In the genomic region with DNA sequence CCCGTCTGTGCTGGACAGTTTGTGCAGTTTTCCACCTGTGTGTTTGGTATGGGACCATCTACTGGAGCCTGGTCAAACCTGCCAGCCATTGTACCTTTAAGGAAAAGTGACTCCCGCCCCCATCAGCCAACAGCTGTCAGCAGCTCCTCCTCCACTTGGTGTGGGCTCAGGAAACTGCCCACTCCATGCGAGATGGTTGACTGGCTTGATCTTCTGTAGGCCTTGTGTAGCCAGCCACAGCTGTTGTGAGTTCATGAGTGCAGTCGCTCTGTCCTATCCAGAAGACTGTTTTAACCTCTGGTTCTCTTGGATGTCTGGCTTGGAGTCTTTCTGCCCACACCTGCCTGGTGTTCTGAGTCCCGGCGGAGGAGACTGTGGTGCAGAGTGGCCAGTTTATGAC, we compare ENCODE assay signal across 21 mouse cellular contexts.
"Had no signal": no experiment of that assay in that cellular context is flagged by ENCODE, and none has a peak within 500 bp of the region (broad histone marks: within the 10 kb centered on the region; RNA-seq: fewer than 3 reads in every experiment).

No protein-coding gene starts in this region.

- DNase-seq: forebrain, postnatal 0 days; gastrocnemius, postnatal 14 days; gastrocnemius, postnatal 36 days; heart, adult 18-20 months; kidney, adult 11 months; kidney, adult 2 months; kidney, adult 9 months; kidney, postnatal 14 days; kidney, postnatal 36 days; layer of hippocampus, adult 9-11 months; layer of hippocampus, postnatal 36 days; left cerebral cortex, postnatal 4 days had no signal

- H3K9me3 ChIP-seq: heart, embryonic 10.5 days; heart, embryonic 12.5 days; limb, embryonic 13.5 days; limb, embryonic 15.5 days; liver, embryonic 12.5 days had no signal

- H3K27me3 ChIP-seq: heart, embryonic 12.5 days; limb, embryonic 13.5 days; limb, embryonic 15.5 days; liver, embryonic 12.5 days had no signal

- H3K27ac ChIP-seq: heart, embryonic 10.5 days; hindbrain, embryonic 14.5 days; hindbrain, postnatal 0 days; limb, embryonic 13.5 days; limb, embryonic 15.5 days; liver, embryonic 12.5 days; liver, embryonic 14.5 days had no signal

- H3K36me3 ChIP-seq: heart, embryonic 10.5 days; heart, embryonic 12.5 days; limb, embryonic 13.5 days; limb, embryonic 15.5 days; liver, embryonic 12.5 days had no signal

- H3K4me3 ChIP-seq: heart, embryonic 10.5 days; heart, embryonic 12.5 days; limb, embryonic 13.5 days; limb, embryonic 15.5 days; liver, embryonic 12.5 days had no signal

- H3K4me2 ChIP-seq: heart, embryonic 12.5 days; hindbrain, embryonic 14.5 days; limb, embryonic 13.5 days; limb, embryonic 15.5 days; liver, embryonic 12.5 days had no signal

- ATAC-seq: forebrain, postnatal 0 days; hindbrain, postnatal 0 days; intestine, embryonic 16.5 days; liver, embryonic 12.5 days had no signal

- H3K9ac ChIP-seq: forebrain, postnatal 0 days; heart, embryonic 12.5 days; hindbrain, embryonic 14.5 days; limb, embryonic 13.5 days; limb, embryonic 15.5 days; liver, embryonic 12.5 days; liver, embryonic 14.5 days had no signal

- H3K4me1 ChIP-seq: liver, embryonic 12.5 days had no signal
